Mouse (Mus musculus): ENCODE measurements around the gene Ebf4.

The Ebf4 gene

DNA sequence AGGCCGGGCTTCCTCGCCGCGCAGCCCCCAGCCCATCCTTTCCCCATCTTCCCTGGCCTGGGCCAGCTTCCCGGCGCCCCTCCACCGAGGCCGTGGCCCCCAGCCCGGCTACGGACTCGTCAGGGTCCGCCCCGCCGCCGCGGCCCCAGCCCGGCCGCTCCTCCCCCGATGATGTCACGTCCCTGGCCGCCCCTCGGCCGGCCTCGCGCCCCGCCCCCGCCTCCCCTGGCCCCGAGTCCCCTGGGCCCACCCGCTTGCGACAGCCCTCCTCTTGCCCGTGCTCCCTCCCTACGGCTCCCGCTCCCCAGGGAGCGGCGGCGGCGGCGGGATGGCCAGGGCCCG is at the start of gene Ebf4:
Gene Ebf4, plus strand, starts transcription at position 234 of the 342 bp plus-strand sequence.
- no peak for DNase-seq

DNA sequence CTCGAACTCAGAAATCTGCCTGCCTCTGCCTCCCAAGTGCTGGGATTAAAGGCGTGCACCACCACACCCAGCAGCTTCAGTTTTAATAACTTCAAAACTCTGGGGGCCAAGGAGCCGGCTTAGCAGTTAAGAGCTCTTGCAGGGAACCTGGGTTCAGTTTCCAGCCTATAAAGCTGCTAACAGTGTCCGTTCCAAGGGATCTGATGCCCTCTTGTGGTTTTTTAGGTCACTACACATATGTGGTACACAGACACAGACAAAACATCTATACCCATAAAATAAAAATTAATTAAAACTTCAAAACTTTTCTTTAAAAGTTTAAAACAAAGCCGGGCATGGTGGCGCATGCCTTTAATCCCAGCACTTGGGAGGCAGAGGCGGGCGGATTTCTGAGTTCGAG is 48.1 kb upstream of the Ebf4 start:
- no peak for DNase-seq

DNA sequence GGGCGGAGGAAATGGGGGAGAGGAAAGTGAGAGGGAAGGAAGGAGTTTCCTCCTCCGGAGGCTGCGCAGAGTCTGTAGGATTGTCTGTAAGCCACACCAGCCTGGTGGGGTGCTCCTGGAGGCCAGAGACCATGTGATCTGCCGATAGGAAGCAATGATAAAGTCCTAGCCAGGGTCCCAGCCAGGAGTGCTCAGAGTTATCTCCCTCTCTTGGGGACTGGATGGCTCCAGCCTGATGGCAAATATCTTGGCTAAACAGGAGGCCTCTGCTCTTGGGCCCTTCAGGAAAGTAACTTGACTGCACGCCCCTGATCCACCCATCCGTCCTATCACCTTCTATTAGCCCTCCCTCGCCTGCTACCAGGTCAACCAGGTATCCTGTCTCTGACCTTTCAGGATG is 46.7 kb upstream of the Ebf4 start:
- DNase-seq: no peak

DNA sequence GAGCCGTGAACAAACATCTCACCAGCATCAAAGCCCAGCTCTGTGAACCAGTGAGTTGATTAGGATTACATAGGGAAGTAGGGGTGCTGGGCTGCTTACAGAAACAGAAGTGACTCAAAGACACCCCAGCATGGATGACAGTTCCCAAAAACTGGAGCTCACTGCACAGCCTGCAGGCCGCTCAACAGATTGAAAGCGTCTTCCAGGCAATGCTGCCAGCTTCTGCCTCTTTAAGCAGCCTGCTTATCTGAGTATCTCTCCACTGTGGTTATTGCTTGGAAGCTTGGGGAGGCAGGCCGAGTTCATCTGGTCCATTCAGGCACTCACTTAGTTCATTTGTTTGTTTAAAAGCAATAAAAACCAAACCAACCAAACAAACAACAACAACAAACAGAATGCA is 38.2 kb upstream of the Ebf4 start:
- no peak for DNase-seq

DNA sequence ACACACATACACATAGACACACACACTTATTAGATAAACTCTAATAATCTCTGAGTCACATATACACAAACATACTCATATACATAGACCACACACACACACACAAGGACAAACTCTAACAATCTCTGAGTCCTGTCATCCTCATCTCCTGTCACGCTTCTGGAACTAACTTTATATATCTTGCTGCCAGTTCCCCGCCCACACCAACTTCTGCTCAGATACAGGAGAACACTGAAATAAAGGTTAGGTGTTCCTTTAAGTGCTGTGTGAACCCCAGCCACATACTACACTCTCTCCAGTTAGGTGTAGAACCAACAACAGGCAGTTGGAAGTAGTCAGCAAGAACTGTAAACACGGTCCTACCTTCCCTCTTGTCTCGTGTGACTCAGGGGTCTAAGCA is 34.1 kb upstream of the Ebf4 start:
- DNase-seq: no peak

- DNase-seq: no peak
These were observed 33.1 kb upstream of the Ebf4 start for GRCm38 (mm10) chr2:130261914-130262313.

GRCm38 (mm10) chr2:130262398-130262797 is 32.6 kb upstream of the Ebf4 start:
- DNase-seq: no peak

GRCm38 (mm10) chr2:130265520-130265919 is 29.4 kb upstream of the Ebf4 start:
- DNase-seq: no peak

- DNase-seq: no peak
These were observed 26.9 kb upstream of the Ebf4 start for GRCm38 (mm10) chr2:130268074-130268473.

DNA sequence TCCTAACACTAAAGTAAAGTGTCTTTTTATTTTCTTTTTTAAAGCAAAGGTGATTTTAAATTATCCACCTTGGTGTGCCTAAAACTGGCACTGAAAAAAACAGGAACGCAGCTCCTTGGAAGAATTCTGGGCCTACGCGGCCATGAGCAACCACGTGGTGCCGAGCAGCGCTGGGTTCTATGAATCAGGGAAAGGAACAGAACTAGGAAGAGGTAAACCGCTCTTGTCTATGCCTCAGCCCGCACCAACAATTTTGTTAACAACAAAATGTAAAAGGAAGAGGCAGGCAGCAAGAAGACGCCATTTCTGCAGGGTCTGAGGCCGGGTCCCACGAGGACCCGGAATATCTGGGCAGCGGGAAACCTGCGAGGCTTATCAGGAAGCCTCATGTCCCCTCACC is 21.2 kb upstream of the Ebf4 start:
- no peak for DNase-seq

DNA sequence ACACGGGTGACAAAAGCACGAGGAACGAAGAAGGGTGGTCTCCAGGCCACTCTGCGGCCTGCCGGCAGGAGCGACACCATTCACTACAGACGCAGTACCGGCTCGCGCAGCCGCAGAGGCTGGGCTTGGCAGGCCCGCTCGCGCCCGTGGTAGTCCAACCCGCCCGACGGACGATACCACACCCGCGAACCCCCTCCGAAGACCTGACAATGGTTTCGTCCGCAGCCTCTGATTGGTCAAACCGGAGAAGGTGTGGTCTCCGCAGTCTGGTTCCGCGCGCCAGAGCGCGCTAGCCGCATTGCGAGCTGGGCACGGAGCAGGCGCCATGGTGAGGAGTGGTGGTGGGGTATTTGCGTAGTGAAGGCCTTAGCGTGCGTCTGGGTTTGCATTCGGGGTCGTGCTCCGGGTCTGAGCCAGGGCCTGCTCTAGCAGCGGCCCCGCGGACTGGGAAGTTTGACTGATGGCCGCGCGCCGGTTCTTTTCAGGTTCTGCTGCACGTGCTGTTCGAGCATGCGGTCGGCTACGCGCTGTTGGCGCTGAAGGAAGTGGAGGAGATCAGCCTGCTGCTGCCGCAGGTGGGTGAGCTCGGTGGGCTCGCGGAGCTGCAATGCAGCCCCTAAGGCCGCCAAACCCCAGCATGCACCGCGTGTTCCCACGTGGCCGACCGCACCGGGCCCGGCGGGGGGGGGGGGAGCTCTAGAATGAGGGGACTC is 20.7 kb upstream of the Ebf4 start, which contains the start of gene Nop56:
Gene Nop56, plus strand, starts transcription at position 282 of the 713 bp plus-strand sequence.
- peak; percentile 97 to 98 for DNase-seq

GRCm38 (mm10) chr2:130274862-130275261 is 20.1 kb upstream of the Ebf4 start:
- no peak for DNase-seq

GRCm38 (mm10) chr2:130275649-130276048 is 19.3 kb upstream of the Ebf4 start:
- DNase-seq: no peak

DNA sequence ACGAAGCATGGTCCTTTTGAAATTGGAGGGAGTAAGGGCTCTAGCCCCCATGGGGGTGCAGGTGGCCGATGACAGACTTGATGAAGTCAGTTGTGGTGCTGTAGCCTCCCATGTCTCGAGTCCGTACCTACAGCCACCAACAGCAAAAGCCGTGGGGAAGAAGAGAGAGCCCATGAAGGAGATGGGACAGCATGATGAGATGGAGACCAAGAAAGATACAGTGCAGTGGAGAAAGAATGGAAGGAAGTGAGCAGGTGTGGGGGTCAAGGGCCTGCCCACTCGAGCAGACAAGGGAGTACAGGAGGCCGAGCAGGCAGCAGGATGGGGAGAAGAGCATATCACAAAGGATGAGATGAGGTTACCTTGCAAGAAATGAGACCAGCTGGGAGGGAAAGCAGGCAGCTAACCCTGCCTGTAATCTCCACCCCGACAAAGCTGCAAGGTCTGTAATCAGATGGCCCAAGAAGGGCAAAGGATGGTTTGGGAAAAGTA is 15.3 kb upstream of the Ebf4 start:
- DNase-seq: no peak

DNA sequence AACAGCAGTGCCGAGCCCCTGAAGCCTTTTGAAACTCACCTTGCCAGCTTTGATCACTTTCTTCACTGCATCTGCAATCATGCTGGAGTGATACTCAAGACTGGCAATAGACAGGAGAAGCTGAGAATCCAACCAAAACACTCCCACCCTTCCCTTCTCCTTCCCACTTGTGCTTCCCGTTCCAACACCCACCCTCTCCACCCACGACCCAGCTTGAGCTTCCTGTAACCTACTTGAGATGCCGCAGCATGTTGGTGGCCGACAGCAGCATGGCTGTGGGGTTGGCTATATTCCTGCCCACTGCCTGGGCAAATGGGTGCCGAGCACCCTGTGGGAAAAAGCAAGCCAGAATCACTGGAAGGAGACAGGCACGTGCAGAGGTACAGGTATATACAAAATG is 14.7 kb upstream of the Ebf4 start:
- DNase-seq: no peak

DNA sequence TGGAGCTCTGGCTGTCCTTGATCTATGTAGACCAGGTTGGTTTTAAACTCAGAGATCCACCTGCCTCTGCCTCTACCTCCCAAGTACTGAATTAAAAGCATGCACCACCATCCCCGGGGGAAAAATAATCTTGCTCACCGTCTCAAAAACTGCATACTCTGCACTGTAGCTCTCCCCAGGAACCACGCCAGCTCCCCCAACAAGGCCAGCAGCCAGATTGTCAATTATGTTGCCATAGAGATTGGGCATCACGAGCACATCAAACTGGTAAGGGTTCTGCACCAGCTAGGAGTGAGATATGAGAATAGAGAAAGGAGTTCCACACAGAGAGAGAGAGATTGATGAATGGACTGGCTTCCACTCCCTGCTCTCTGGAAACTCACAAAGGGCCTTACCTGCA is 14.2 kb upstream of the Ebf4 start:
- DNase-seq: no peak

- peak; percentile 62 to 67 for DNase-seq
These were observed 10.9 kb upstream of the Ebf4 start, which contains the start of gene Idh3b for GRCm38 (mm10) chr2:130283854-130284654. TSS of gene Idh3b (minus strand) at chr2:130284547.

- DNase-seq: no peak
These were observed 5.9 kb upstream of the Ebf4 start for GRCm38 (mm10) chr2:130289086-130289485.

GRCm38 (mm10) chr2:130291434-130291833 is 3.5 kb upstream of the Ebf4 start:
- DNase-seq: no peak

DNA sequence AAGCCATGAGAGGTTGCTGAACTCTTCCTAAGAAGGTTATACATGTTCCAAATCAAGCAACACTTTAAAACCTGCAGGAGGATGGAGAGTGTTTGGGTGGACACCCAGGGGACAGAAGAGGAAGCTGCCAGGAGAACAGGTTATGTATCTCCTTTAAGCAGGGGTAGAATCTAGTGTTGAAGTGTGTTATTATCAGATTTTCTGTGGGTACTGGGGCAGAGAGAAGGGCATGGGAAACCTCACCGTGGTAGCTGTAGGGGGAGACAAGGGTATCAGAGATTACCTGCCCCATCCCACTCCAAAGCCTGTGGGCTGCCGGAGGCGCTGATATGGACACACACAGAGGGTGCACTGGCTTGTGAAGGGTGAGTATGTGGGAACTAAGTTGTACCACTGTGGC is 2.0 kb upstream of the Ebf4 start:
- DNase-seq: no peak

DNA sequence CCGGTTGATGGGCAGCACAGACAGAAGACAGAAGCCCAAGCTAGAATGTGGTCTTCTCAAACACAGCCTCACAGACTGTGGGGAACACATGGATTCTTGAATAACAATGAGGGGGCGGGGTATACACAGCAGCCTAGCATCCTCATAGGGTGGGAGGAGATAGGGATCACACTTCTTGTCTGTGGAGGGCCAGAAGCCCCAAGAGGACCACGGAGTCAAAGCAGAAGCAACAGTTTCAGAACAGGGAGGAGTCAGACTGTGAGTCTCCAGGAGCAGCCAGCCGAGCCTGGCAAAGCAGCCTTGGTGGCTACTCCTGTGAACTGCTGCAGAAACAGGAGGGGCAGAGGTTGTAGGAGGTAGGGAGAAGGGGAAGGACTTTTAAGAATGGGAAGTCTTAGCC is 1.5 kb upstream of the Ebf4 start:
- no peak for DNase-seq

DNA sequence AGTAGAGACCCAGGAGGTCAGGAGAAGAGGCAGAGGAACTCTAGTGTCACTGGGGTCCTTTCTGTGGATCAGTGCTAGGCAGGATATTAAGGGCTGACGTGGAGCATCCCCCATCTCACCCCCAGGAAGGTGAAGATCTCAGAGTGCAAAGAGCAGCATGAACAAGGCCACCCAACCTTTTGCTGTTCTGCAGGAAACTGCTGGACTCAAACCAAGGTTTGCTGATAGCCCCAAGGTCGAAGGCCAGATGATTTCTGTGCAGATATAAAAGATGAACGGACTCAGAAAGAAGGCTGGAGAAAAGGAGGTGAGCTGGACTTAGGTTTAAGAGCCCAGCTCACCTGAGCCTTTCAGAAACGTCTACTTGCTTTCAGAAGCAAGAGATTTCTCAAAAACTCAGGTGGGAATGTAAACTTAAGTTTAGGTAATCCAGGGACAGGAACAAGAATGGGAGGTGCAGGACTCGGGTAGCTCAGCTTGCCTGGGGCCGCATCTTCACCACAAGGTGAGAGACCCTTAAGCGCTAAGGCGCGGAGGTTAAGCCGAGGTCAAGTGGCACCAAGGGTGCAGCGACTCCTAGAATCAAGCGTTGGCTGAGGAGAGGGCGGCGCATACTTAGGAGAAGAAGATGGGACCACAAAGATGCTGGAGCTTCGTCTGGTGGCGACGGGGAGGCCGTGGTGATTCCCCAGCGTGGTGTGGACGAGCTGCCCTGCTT is 592 bp upstream of the Ebf4 start:
- DNase-seq: no peak

GRCm38 (mm10) chr2:130295331-130296133 is 563 bp downstream of the Ebf4 start:
- no peak for DNase-seq

Data from thymus, adult 18-20 months (tissue).